Mouse (Mus musculus) B cell, adult 2 months (primary cell): ENCODE measurements around the gene Hexim1.

ENCODE experiments used
- DNase-seq, 2 experiments: peaks; one replicate each; pipeline ENCODE4 v3.0.0; 2022

Hexim1 gene

GRCm38 (mm10) chr11:103098531-103099190 lies 17.4 kb upstream of the Hexim1 start:
- DNase-seq: no peak

GRCm38 (mm10) chr11:103099352-103099940 lies 16.6 kb upstream of the Hexim1 start:
- DNase-seq: no peak

GRCm38 (mm10) chr11:103100361-103100760 lies 15.7 kb upstream of the Hexim1 start:
- peak; percentile 43 to 47 for DNase-seq

GRCm38 (mm10) chr11:103101481-103101865 lies 14.6 kb upstream of the Hexim1 start, which contains the start of the genes Plcd3 and Acbd4:
Plcd3 (minus strand) TSS chr11:103101658.
Acbd4 (plus strand) TSS chr11:103101682.
- DNase-seq: peak; percentile 43 to 46

DNA sequence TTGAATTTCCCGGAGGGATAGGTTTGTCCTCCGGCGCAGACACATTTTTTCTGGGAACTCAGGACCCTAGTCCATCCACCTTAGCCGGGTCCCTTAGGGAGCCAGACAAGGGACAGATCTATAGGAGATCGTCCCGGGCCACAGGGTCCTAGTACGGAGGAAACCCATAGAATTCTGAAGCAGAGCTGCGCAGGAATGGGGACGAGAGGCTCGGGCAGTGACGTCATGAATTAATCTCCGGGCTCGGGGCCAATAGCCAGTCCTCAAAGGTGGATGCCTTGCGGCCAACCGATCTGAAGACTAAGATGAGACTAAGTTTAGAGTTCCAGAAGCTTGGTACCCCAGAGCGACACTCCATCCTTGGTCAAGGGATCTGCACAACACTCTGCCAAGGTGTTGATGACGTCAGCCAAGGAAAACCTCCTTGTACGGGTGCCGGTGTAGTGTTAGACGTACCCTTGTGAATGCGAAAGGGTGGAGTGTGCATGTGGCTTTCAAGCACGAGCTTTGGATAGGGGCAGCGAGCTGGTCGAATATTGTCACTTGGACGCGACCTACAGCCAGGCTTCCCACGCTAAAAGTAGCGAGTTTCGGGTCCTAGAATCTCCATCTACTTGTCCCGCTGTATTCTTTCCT lies 14.0 kb upstream of the Hexim1 start:
- DNase-seq: peak; percentile 60 to 61

GRCm38 (mm10) chr11:103102725-103103349 lies 13.2 kb upstream of the Hexim1 start:
- peak; percentile 100 for DNase-seq

DNA sequence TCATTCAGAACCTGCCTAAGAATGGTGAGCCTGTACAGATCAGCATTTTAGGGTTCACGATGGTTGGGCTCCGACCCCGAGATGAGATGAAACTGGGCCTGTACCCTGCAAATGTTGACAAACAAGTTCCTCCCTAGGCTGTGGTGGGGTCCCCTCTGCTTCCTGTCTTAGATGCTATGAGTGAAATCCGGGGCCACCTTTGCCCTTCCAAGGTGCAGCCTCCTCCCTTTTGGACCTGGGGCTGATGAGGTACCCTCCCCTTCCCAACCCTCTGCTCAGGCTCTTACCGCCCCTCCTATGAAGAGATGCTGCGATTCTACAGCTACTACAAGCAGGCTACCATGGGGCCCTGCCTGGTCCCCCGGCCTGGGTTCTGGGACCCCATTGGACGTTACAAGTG lies 12.4 kb upstream of the Hexim1 start:
- DNase-seq: no peak

DNA sequence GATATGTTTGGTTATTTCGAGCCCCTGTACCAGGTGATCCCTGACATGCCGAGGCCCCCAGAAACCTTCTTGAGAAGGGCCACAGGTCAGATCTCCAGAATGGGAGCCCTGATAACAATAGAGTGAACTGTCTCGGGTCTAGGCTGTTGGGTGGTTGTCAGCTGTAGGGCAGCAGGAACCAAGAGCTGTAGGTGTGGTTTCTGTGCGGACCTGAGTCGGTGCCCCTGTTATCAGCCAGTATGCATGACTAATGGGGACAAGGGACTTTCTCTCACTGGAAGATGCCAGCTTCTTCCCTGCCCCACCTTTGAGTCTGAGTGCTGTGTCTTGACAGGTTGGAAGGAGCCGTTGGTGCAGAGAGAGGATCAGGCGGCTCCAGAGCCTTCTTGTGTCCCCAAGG lies 11.6 kb upstream of the Hexim1 start:
- DNase-seq: no peak

GRCm38 (mm10) chr11:103105180-103105725 lies 10.8 kb upstream of the Hexim1 start:
- no peak for DNase-seq

GRCm38 (mm10) chr11:103105810-103106209 lies 10.2 kb upstream of the Hexim1 start:
- no peak for DNase-seq

DNA sequence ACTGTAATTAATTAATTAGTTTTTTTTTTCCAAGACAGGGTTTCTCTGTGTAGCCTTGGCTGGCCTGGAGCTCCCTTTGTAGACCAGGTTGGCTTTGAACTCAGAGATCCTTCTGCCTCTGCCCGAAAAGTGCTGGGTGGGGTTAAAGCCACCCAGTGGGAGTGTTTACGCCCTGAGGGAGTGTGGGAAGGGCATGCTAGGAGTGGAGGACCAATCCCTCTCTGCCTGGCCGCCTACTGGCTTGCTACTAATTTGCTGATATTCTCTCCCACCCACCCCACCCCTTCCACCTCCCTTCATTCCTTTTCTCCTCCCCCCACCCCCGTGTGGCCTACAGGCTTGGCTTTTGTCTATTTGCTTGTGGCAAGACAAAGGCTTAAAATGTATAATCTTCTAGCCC lies 9.6 kb upstream of the Hexim1 start:
- DNase-seq: no peak

GRCm38 (mm10) chr11:103111301-103111700 lies 4.7 kb upstream of the Hexim1 start:
- no peak for DNase-seq

DNA sequence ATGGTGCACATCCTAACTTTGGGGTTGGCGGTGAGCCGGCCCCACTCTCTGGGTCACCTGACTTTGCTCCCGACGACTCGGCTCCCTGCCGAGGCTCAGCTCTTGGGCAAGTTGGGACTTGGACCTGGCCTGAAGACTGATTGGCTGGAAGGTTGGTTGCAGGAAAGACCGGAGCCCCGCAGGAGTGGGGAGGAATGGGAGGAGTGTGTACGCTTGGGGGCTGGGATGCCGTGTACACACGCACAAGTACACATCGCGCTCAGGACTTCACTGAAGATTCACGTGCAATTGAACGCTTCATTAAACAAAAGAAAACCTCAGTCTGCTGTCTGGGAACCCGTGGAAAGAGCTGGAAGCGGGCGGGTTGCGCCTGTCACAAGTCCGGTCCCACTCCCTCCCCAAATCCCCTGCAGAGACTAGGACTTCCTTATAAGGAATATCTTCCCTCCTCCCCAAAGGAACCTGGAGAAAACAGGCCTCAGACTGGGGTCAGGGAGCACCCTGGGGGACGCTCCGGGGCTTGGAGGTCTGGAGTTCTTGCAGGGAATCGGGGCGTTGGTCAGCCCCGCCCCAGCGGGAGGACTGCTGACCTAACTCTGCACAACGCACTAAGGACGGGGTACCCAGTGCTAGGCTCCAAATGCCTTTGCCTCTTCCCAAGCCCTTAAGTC lies 4.0 kb upstream of the Hexim1 start:
- DNase-seq: no peak

GRCm38 (mm10) chr11:103112552-103112912 lies 3.5 kb upstream of the Hexim1 start:
- DNase-seq: no peak

- DNase-seq: no peak
Measured at GRCm38 (mm10) chr11:103113005-103113404, 3.0 kb upstream of the Hexim1 start.

DNA sequence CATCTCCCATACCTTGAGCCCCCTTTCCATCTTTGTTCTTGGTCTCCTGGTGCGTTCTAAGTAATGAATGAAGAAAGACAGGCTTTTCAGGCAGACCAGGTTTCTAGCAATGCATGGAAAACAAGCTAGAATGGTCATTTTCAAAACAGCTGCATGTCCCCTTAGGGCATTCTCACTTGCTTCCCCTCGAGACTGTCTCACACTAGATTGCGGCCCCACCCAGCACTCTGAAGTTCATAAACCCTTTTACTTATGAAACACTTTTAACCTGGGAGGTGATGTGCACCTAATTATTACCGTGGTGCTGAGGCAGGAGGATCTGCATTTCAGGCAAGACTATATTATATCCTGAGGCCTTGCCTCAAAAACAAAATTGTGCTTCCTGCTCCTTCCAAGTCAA lies 2.3 kb upstream of the Hexim1 start:
- DNase-seq: no peak

- no peak for DNase-seq
Measured at GRCm38 (mm10) chr11:103114270-103114943, 1.6 kb upstream of the Hexim1 start.

DNA sequence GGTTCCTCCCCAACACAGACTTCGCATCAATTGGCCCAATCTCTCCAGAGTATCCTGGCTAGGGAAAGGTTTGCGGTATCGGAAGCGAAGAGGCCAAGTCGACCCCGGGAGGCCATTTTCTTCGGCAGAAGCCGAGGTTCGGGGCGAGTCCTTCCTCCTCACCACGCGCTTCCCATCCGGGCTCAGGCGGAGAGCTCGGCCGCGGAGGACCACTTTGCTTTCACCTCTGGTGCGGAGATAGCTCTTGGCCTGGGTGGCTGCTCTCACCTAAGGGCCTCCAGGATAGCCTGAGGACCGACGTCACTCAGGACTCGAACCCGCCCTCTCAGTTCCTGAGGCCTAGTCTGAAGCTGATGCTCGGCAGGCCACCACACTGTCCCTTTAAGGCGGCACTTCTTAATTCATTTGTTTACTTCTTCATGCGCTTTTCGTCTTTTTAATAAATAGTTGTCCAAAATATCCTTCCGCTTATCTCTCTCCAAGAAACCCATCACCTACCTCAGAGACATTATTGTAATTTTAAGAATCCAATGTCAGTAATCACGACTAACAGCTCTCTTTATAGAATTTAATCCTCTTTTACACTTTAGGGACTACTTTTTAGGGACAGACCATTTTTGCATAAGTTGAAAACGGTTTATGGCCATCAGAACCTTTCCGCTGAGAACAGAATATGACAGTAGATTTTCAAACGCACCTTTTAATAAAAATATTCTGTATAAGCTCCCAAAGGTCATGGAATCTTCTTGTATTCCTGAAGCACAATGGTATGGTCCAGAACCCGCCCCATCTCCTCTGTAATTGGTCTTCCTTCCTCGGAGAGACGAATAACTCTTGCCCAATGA lies 646 bp upstream of the Hexim1 start:
- DNase-seq: peak; percentile 84 to 85

- DNase-seq: peak; percentile 75 to 77
Measured at GRCm38 (mm10) chr11:103116959-103117590, 1.0 kb downstream of the Hexim1 start.

DNA sequence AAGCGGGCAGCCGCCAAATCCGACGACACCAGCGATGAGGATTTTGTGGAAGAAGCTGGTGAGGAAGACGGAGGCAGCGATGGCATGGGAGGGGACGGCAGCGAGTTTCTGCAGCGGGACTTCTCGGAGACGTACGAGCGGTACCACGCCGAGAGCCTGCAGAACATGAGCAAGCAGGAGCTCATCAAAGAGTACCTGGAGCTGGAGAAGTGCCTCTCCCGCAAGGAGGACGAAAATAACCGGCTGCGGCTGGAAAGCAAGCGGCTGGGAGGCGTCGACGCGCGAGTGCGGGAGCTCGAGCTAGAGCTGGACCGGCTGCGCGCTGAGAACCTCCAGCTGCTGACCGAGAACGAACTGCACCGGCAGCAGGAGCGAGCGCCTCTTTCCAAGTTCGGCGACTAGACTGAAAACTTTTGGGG lies 1.6 kb downstream of the Hexim1 start:
- DNase-seq: no peak

DNA sequence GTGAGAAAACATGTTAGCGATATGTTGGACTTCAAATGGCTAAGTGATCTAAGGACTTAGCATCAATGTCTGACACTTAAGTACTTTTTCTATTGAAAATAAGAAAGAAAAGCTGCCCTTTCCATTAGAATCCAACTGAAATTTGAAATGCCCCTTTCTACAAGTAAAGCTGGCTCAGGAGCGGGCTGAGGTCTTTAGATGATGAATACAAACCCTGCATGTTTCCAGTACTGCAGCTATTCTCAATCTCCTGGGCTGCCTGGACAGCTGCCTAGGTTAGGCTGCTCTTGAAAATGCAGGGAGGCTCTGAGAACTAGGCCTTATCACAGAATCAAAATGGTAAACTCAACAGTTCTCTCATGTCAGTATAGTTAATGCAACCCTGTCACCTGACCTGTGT lies 2.8 kb downstream of the Hexim1 start:
- DNase-seq: no peak
